Mouse (Mus musculus) cerebellum, adult 9-10 months (tissue): ENCODE results near the gene Ylpm1.

Source experiments
- DNase-seq: peaks from one replicate; pipeline ENCODE4 v3.0.0; 2022

Gene Ylpm1

DNA sequence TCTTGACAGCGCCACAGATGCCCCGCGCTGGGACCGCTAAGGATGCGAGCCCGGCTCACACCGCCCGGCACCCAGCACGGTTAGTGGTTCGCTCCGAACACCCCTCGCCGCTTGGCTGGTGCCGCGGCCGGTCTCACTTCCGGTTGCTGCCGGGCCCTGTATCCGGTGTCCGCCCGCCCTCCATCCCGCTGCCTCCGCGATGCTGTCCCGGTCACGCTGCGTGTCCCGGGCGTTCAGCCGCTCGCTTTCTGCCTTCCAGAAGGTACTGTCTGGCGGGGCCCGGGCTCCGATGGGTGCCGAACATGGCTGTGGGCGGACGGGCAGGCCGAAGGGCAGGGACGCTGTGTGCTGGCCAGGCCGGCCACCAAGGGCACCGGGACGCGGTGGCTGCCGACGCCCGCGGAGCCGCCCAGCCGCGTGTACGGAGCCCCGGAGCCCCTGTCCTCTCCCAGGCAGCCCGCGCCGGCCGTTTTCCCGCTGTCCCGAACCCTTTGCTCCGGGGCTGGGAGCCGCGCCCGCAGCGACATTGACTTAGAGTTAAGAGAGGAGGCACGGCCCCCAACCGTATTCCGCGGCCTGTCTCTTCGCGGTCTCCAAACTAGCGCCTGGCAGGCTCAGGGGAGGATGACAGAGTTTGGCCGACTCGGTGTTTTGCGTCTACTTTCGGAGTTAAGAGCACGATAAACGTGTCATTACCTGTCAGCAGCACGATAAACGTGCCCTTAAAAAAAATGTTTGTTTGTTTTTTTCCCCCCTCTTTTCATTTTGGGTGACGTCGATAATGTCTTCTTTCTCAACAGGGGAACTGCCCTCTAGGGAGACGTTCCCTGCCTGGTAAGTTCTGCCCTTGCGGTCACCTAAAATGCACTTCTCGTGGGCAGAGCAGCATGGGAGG is 114.8 kb downstream of the Ylpm1 start, which contains the start of the genes Prox2 and Dlst:
Gene Prox2, minus strand, starts transcription at position 62 of the 895 bp plus-strand sequence.
Gene Dlst, plus strand, starts transcription at position 136 of the 895 bp plus-strand sequence.
- peak; percentile 88 for DNase-seq

DNA sequence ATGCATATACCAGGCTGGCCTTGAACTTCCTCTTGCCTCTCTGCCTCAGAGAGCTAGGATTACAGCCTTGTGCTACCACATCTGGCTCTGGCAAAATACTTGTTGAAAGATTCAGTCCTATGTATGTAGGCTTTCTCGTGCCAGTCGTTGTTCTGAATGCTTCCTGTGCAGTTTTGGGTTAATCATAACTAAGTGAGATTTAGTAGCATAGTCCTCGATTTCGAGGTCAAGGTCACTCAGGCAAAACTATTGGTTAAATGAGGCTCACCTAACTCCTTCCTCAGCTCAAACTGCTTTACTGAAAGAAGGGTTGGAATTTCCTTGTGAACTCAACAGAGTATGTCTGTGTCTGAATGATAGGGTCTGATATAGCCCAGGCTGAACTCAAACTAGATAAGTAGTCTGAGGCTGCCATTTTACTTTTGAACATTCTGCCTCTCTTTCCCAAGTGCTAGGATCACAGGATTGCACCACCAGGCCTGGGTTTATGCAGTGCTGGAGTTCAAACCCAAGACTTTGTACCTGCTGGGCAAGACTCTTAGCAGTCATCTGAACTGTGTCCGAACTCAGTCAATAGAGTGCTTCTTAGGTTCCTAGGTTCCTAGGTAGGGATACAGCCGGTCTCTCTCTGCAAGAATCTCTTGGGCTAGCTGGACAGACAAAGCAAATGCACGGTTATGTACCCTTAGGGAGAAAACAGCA is 116.6 kb downstream of the Ylpm1 start:
- DNase-seq, result no peak

DNA sequence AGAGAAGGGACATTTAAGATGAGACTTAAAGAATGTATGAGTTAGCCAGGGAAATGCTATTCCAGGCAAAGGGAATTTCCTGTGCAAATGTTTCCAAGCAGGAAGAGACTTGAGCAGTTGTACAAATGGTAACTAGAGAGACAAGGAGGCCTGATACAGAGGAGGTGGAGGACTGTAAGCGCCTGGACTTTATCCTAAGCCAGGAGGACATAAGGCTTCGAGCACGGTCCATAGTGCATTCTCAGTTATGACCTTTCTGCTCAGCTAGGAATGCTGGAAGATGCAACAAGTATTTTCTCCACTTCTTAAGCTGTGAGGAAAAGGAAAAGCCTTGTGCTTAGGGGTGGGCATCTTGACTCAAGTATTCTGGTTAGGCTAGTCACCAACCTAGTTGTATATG is 117.2 kb downstream of the Ylpm1 start:
- no peak for DNase-seq

DNA sequence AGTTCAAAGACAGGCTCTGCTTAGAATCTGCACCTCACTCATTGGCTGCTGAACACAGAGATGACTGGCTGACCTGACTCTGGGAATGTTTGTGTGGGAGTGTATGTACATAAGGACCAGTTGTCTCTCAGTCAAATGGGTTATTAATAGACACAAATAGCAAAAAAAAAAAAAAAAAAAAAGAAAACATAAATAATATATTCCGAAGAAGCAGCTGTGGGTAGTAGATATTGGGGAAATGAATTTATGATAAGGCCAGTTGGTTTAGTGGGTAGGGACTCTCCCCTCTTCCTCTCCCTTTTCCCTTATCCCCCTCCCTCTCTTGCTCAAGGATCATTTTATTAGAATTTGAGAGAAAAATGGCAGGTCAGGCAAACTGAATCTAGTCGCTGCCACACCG is 117.8 kb downstream of the Ylpm1 start:
- no peak for DNase-seq

DNA sequence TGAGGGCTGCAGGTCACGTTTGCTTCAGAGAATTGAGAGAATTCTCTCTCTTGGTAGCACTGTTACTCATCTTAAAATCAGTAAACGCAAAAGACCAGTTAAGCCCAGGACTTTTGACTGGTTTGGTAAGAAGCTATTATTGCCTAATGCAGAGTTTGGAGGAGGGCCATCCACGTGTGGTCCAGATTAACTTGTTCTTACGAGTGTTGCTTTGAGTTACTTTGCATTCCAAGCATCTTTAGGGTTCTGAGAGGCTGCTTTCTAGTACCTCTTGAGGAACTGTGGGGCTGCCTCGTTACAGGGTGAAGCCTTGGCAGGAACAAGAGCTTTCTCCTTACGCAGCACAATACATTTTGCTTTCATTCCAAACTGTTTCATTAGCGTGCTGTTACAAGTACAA is 119.6 kb downstream of the Ylpm1 start:
- no peak for DNase-seq
